Mouse (Mus musculus) thymus, postnatal 0 days (tissue): Measurements from ENCODE around the gene Dnaja2. TPM values are rescaled to one million over a fixed set of nuclear protein-coding genes. Genes with fewer than 3 reads are reported as not detected.

ENCODE experiments used
- DNase-seq: peaks from one replicate; pipeline ENCODE4 v3.0.0-alpha.2; 2015; ENCODE audit warnings: low spot score
- polyA plus RNA-seq: library from polyadenylated mRNA; unstranded; fragments of >200 nt; fragmentation: Nextera tagmentation; extraction: Ambion mirVana; gene quantifications from 2 replicates; pipeline ENCODE4 v1.2.1, GENCODE M21; 2015

Gene Dnaja2
- 150 and 171 TPM in 2 replicates for polyA plus RNA-seq

DNA sequence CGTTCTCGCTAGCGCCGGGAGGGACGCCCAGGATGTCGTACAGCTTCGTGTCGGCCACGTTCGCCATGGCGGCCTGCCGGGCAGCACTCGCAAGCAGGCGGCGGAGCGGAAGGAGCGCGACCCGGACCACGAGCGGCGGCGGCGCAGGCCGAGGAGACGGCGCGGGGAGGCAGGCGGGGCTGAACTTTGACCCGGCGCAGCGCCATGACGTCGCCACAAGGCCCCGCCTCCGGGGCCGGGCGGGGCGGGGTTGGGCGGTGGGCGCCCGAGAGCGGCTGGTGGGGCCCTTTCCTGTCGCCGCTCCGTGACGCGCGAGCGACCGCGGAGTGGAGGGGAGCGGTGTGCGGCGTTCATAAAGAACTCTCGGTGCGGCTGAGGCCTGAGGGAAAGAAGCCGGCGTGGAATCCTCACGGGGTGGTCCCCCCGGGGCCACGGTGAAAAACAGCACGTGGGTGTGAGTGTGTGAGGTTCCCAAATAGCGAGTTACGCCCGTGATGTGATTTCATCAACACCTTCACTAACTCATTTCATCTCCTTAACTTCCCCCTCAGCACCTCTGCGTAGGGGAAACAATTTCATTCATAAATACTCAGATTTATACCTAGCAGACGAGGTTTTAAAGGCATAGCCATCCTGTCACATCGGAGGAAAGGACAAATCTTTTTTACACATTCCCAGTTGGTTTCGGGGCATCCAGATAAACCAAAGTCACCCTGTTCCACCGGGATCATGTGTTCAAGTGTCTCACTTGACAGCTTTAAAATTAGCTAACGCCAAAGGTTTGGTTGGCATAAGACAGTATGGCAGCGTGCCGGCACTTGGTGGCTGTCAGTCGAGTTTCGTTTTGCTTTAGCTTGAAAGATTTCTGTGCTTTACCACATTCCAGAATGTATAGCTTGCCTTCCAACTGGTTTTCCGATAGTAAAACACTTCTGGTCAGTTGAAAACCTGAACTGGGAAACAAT lies at the start of gene Dnaja2:
Dnaja2 (minus strand) TSS at position 164 of the 965 bp plus-strand sequence.
- DNase-seq, result peak; percentile 94

- DNase-seq, result no peak
Measured at GRCm38 (mm10) chr8:85604201-85604600, 49.1 kb upstream of the Dnaja2 start.

- peak; percentile 37 for DNase-seq
Measured at GRCm38 (mm10) chr8:85603203-85603895, 48.2 kb upstream of the Dnaja2 start.

DNA sequence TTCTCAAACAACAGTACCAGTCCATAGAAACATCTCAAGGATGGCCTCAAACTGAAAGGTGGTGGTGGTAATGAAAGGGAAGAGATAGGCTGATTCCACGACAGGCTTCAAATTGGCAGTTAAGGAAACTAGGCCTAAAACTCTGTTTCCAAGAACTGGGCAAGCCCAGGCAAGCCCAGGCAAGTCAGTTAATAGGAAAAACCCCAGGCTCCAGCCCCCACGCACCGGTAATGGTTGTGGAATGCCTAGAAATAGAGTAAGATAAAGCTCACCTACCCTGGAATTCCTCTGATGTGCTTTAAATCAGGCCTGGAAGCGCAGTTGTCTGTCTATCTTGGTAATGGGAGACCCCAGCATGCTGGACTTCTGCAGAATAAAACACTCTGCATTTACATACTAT lies 47.6 kb upstream of the Dnaja2 start:
- DNase-seq, result no peak

- DNase-seq, result no peak
Measured at GRCm38 (mm10) chr8:85601741-85602140, 46.6 kb upstream of the Dnaja2 start.

- no peak for DNase-seq
Measured at GRCm38 (mm10) chr8:85597413-85598191, 42.5 kb upstream of the Dnaja2 start.

DNA sequence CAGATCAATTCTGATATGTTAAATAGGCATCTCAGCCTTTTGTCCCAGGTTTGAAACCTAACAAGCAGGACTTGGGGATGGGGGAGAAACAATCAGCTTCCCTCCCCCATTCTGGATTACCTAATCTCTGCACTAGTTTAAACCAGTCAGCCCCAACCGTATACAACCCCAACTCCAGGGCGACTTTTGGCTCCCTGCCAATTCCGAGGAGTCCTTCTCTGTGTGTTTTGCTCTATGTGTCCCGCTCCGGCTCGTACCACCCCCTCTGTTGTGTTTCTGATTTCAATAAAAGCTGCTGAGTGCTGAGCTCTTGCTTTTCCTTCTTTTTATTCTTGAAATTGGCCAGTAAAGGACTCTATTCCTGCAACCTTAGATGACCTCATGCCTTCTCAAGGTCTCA lies 40.2 kb upstream of the Dnaja2 start:
- no peak for DNase-seq

DNA sequence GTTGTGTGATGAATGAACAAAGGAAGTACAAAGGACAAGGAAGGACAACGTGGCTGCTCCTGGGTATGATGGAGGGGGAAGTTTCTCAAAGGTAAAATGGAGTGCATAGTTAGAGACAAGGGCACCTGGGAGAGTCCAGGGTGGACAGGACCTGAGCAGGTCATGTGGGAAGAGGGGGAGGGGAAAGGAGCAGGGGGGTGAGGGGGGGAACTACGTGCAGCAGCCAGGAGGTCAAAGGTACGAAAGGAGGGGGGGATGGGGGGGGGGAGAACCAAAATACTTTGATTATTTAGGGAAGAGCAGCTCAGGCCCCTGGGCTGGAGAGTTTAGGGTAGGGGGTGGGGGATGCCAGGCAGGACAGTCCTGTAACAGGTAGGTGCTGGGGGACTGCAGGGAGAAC lies 39.8 kb upstream of the Dnaja2 start:
- DNase-seq, result no peak

DNA sequence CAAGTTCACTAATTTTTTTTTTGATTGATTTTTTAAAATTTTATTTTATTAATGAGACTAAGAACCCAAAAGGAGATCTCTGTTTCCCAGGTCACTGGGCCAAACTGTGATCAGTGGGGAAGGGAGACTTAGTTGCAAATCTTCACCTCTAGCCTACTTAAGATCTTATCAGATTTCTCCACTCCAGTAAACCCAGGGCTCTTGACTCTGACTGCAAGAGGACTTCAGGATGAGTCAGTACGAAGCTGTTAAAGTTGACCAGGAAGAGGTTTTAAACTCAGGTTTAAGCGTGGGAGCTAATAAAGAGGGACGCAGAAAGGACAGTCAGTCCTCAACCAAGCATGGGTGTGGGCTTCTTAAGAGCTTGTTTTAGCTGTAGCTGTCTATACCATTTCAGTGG lies 38.2 kb upstream of the Dnaja2 start:
- DNase-seq, result no peak

DNA sequence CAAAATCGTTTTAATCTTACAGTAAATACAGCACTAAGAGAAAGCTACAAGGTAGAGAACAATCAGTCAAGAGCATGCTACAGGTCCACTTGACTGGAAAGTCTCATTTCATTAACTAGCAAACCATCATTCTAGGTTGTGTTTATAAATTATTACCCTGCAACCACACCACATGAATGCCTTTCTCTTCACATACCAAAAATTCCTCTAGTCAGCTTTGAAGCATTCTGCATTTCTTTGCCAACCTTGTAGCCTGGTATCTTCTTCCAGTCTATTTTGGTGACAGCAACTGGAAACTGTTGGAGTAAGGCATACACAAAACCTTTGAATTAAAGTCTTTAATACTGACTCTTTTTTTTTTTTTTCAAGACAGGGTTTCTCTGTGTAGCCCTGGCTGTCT lies 36.4 kb upstream of the Dnaja2 start:
- DNase-seq, result no peak

GRCm38 (mm10) chr8:85590258-85590657 lies 35.1 kb upstream of the Dnaja2 start:
- DNase-seq, result no peak

DNA sequence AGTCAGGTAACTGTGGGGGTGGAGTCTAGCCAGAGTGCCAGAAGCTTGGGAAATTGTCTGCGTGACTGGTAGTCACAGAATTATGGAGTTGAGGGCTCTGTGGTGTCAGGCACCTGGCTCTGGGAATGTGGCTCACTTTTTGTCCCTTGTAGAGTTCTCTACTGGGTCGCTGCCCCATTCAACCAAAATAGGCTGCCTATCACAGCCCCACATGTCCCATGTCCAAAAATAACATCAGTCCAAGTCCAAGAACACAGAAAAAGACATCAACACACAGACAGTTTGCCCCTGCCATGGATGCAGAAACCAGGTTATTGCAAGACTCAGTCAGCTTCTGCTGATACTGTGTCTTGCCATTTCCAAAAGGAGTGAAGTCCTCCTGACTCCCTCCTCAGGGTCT lies 33.5 kb upstream of the Dnaja2 start:
- no peak for DNase-seq

DNA sequence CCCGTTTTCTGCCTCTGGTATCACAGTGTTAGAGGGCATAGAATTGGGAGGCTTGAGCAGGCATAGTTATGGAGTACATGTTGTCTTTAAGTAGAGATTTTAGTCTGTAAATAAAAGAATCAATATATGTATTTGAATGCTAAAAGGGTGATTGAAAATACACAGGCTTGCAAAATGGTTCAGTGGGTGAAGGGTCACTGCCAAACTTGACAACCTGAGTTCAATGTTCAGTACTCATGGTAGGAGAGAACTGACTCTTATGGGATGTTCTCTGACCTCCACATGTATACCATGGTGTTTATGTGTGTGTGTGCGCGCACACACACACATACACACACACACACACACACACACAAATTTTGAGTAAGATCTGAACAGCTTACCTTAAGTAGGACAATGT lies 22.5 kb upstream of the Dnaja2 start:
- no peak for DNase-seq

GRCm38 (mm10) chr8:85573972-85574496 lies 18.9 kb upstream of the Dnaja2 start:
- no peak for DNase-seq

DNA sequence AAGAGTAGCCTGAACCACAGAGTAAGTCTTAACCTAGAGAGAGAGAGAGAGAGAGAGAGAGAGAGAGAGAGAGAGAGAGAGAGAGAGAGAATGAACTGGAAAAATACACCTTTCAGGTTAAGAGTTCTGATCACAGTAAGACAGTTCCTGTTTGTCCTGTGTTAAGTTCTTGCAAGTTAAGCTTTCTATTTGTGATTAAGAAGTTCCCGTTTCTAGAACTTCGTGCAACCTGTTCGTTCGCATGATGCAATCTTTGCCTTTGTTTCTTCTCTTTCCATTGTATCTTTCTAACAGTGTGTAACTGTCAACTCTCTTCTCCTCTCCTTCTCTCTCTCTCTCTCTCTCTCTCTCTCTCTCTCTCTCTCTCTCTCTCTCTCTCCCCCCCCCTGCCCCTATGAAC lies 15.3 kb upstream of the Dnaja2 start:
- no peak for DNase-seq

- DNase-seq, result no peak
Measured at GRCm38 (mm10) chr8:85567801-85568200, 12.7 kb upstream of the Dnaja2 start.

- DNase-seq, result no peak
Measured at GRCm38 (mm10) chr8:85565186-85565585, 10.0 kb upstream of the Dnaja2 start.

- DNase-seq, result no peak
Measured at GRCm38 (mm10) chr8:85563336-85563735, 8.2 kb upstream of the Dnaja2 start.

- DNase-seq, result no peak
Measured at GRCm38 (mm10) chr8:85559966-85560365, 4.8 kb upstream of the Dnaja2 start.

GRCm38 (mm10) chr8:85559201-85559600 lies 4.1 kb upstream of the Dnaja2 start:
- DNase-seq, result no peak

DNA sequence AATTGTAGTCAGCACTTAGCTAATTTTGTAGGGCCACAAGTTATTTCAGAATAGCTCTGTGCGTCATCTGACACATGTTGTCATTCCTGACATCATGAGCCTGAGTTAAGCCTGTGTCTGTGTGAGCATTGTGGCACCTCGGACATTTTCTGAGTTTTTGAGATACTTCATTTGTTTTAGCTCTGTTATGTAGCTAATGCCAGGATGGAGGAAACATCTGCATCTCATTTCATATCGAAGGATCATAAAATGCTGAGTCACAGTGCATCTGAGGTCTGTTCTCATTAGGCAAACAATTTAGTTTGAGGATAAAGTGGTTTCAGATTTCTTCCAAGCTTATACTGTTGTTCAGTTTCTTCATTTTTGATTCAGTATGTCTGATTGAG lies 2.5 kb upstream of the Dnaja2 start:
- DNase-seq, result no peak
